In genomic region chr7:145107575-145108170, GRCm38 (mm10) we compare ENCODE assay signal across 15 mouse cellular contexts.
A peak's percentile ranks its signal among the peaks of the same experiment; 100 is the strongest.
DNase-seq lines count a peak whose midpoint lies in the region.
"Had no signal": no experiment of that assay in that cellular context is flagged by ENCODE, and none has a peak within 500 bp of the region (broad histone marks: within the 10 kb centered on the region; RNA-seq: fewer than 3 reads in every experiment).

No protein-coding gene starts in this region.

- peak; percentile 30 for DNase-seq in adrenal gland, postnatal 10 days
- no peak for DNase-seq in adrenal gland, postnatal 25 days
- peak; percentile 53 to 71 for DNase-seq in heart, adult 9 months (ENCODE audit: low spot score in 2 of 2)
- no peak for DNase-seq in heart, postnatal 4 days
- DNase-seq in 3T3-L1 (ENCODE audit: low read depth, low spot score) = peak; percentile 69
- DNase-seq in lung, postnatal 14 days = peak; percentile 55
- DNase-seq in thymus, postnatal 10 days (ENCODE audit: low spot score in 2 of 2) = no peak
- DNase-seq in layer of hippocampus, postnatal 14 days (ENCODE audit: low spot score in 2 of 2) = no peak
- DNase-seq: B cell, adult 2 months; cerebellum, adult 11-12 months; cerebellum, postnatal 14 days; gastrocnemius, adult 2 months; kidney, adult 9 months; liver, embryonic 13.5 days; thymus, postnatal 25 days had no signal

Comparison
In these comparisons a context has a peak if more than half of its experiments do, and no peak if none do; other contexts are left out.
1. DNase-seq: peak in adrenal gland, postnatal 10 days (single experiment), heart, adult 9 months (2 of 2), 3T3-L1 (single experiment) and lung, postnatal 14 days (single experiment); none in adrenal gland, postnatal 25 days (single experiment), heart, postnatal 4 days (single experiment), thymus, postnatal 10 days (0 of 2) and layer of hippocampus, postnatal 14 days (0 of 2).